ENCODE assay signal across 9 mouse cellular contexts in the genomic region with DNA sequence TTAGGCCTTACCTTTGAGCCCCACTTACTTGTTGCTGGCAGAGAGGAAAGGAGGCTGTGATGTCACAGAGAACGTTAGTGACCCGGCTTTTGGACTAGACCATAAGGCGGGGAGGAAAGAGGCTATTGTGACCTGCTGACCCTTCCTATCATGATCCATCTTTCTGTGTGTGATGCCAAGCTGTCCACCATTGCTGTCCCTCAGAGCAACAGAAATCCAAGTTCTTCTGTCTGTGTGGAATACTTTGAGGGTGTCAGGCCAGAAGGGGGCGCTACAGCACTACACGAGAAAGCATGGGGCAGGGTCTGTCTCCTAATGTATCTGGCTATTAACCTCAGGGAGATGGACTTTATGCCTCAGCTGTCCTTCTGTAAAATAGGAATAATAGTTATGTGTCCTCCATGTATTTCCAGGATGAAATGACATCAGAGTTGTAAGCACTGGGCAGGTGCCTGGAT. TPM values are rescaled to one million over a fixed set of nuclear protein-coding genes. Genes with fewer than 3 reads are reported as not detected.
DNase-seq lines count a peak whose midpoint lies in the region; ATAC-seq and TF ChIP-seq lines count a peak whose summit lies in the region.
"Had no signal": no experiment of that assay in that cellular context is flagged by ENCODE, and none has a peak within 500 bp of the region (broad histone marks: within the 10 kb centered on the region; RNA-seq: fewer than 3 reads in every experiment).

A gene (minus strand): TSS at position 51 of the 458 bp plus-strand sequence.

- DNase-seq in kidney, postnatal 0 days (ENCODE audit: low spot score): peak; percentile 26
- DNase-seq in kidney, adult 8-10 months: no peak
- DNase-seq in CD8-positive naive resting alpha-beta T cell, adult 2 months (ENCODE audit: low read depth in 2 of 2, low spot score in 2 of 2): peak; percentile 16
- peak; percentile 39 for DNase-seq in R1 (ENCODE audit: low read depth, low spot score)
- DNase-seq in liver, embryonic 11.5 days (ENCODE audit: low spot score): peak; percentile 47
- no peak for DNase-seq in layer of hippocampus, adult 11-12 months (ENCODE audit: low spot score)
- DNase-seq in right cerebral cortex, postnatal 36 days (ENCODE audit: low spot score in 2 of 2): no peak

- no peaks in the 10 kb centered on the region for H3K36me3 ChIP-seq in kidney, postnatal 0 days (ENCODE audit: insufficient read depth, low read length)
- H3K36me3 ChIP-seq in liver, embryonic 11.5 days (ENCODE audit: control insufficient read depth, insufficient read depth, low read length): no peaks in the 10 kb centered on the region

- H3K27ac ChIP-seq in kidney, postnatal 0 days: no peak within 1 kb of the TSS
- no peak within 1 kb of the TSS for H3K27ac ChIP-seq in liver, embryonic 11.5 days (ENCODE audit: low read depth, low read length)

- H3K4me1 ChIP-seq in kidney, postnatal 0 days (replicated peaks; ENCODE audit: insufficient read depth, low read length): no peaks in the 10 kb centered on the region
- H3K4me1 ChIP-seq in liver, embryonic 11.5 days (replicated peaks; ENCODE audit: control insufficient read depth, insufficient read depth, low read length): no peaks in the 10 kb centered on the region

- H3K4me3 ChIP-seq in kidney, postnatal 0 days (replicated peaks; ENCODE audit: low read depth, low read length): no peak within 1 kb of the TSS
- H3K4me3 ChIP-seq in liver, embryonic 11.5 days (ENCODE audit: low read depth, low read length): no peak within 1 kb of the TSS
- H3K4me3 ChIP-seq: erythroblast, embryonic 14.5 days had no signal

- peak; percentile 65 for TF ChIP-seq CTCF in kidney, postnatal 0 days (IDR thresholded peaks at IDR 0.05; ENCODE audit: low read depth)

- H3K9me3 ChIP-seq in kidney, postnatal 0 days (replicated peaks; ENCODE audit: low read length): no peaks in the 10 kb centered on the region
- no peaks in the 10 kb centered on the region for H3K9me3 ChIP-seq in liver, embryonic 11.5 days (ENCODE audit: control insufficient read depth, low read length)

- ATAC-seq in kidney, postnatal 0 days (replicated peaks; ENCODE audit: low FRiP score, low read depth): no peak
- no peak for ATAC-seq in liver, embryonic 11.5 days (replicated peaks; ENCODE audit: low FRiP score)

- no peak within 1 kb of the TSS for H3K4me2 ChIP-seq in kidney, postnatal 0 days (ENCODE audit: low read length)
- no peak within 1 kb of the TSS for H3K4me2 ChIP-seq in liver, embryonic 11.5 days

- no peak within 1 kb of the TSS for H3K9ac ChIP-seq in kidney, postnatal 0 days (ENCODE audit: low read depth, low read length)
- H3K9ac ChIP-seq in liver, embryonic 11.5 days (ENCODE audit: low read depth, low read length): no peak within 1 kb of the TSS

- 58% methylated on average over 5 of the region's 5 CpGs for WGBS in kidney, postnatal 0 days
- 46% methylated on average over 5 of the region's 5 CpGs for WGBS in liver, embryonic 11.5 days

- no peaks in the 10 kb centered on the region for H3K27me3 ChIP-seq in kidney, postnatal 0 days (ENCODE audit: insufficient read depth, low read length)
- no peaks in the 10 kb centered on the region for H3K27me3 ChIP-seq in liver, embryonic 11.5 days (replicated peaks; ENCODE audit: control insufficient read depth, insufficient read depth, low read length)

RNA-seq across cellular contexts. Expression of the gene that starts here (rescaled TPM):
- polyA plus RNA-seq in kidney, postnatal 0 days (2015; fragmentation: Nextera tagmentation; extraction: Ambion mirVana): not detected in 2 replicates
- polyA plus RNA-seq in liver, embryonic 11.5 days (2014; fragmentation: Nextera tagmentation; extraction: Ambion mirVana): not detected in 2 replicates
- polyA plus RNA-seq: erythroblast, embryonic 14.5 days; liver, embryonic 16.5 days had no signal

Comparison
In these comparisons a context has a peak if more than half of its experiments do, and no peak if none do; other contexts are left out.
1. Peak in DNase-seq in kidney, postnatal 0 days; RNA of the gene not detected or under 1 TPM.
2. Peak in DNase-seq in liver, embryonic 11.5 days; RNA of the gene not detected or under 1 TPM.
3. DNase-seq: peak in CD8-positive naive resting alpha-beta T cell, adult 2 months (2 of 2) and R1 (single experiment); none in kidney, adult 8-10 months (0 of 2), layer of hippocampus, adult 11-12 months (single experiment) and right cerebral cortex, postnatal 36 days (0 of 2).